Mouse (Mus musculus) heart, postnatal 0 days (tissue): ENCODE results near the gene Cabin1. TPM values are rescaled to one million over a fixed set of nuclear protein-coding genes. Genes with fewer than 3 reads are reported as not detected.
A peak's percentile ranks its signal among the peaks of the same experiment; 100 is the strongest.

Source experiments
- ATAC-seq: fragments of 200-750 bp; cut with Nextera tagmentation; 2 replicates; pipeline ENCODE4 v1.8.0; 2017; ENCODE audit warnings: low read depth, moderate number of reproducible peaks, moderate library complexity; ENCODE audit not compliant: insufficient read depth
- DNase-seq: peaks from one replicate; pipeline ENCODE4 v3.0.0-alpha.2; 2016; ENCODE audit warnings: low spot score
- H3K27ac ChIP-seq: fragments of 300-500 bp; sonication (generic); 2 replicates; pipeline ENCODE4 v1.5.1; 2014; ENCODE audit warnings: low read depth, mild to moderate bottlenecking
- H3K27me3 ChIP-seq: fragments of 300-500 bp; sonication (generic); 2 replicates; pipeline ENCODE4 v1.6.1; 2014; ENCODE audit warnings: low read length, mixed read lengths; ENCODE audit not compliant: control insufficient read depth, insufficient read depth
- H3K36me3 ChIP-seq: fragments of 300-500 bp; sonication (generic); replicated peaks from 2 replicates; pipeline ENCODE4 v1.6.1; 2014; ENCODE audit warnings: low read length, mixed read lengths; ENCODE audit not compliant: control insufficient read depth, insufficient read depth
- H3K4me1 ChIP-seq: fragments of 300-500 bp; sonication (generic); 2 replicates; pipeline ENCODE4 v1.6.1; 2014; ENCODE audit warnings: antibody characterized with exemption; ENCODE audit not compliant: control insufficient read depth, insufficient read depth
- H3K4me2 ChIP-seq: fragments of 300-500 bp; sonication (generic); 2 replicates; pipeline ENCODE4 v1.6.1; 2014; ENCODE audit warnings: low read depth, mild to moderate bottlenecking, low read length, moderate library complexity
- H3K4me3 ChIP-seq: fragments of 300-500 bp; sonication (generic); 2 replicates; pipeline ENCODE4 v1.5.1; 2014; ENCODE audit warnings: low read depth, low read length
- H3K9ac ChIP-seq: fragments of 300-500 bp; sonication (generic); replicated peaks from 2 replicates; pipeline ENCODE4 v1.6.1; 2014; ENCODE audit warnings: low read depth, low read length, mixed read lengths
- H3K9me3 ChIP-seq: fragments of 300-500 bp; sonication (generic); replicated peaks from 2 replicates; pipeline ENCODE4 v1.6.1; 2016; ENCODE audit warnings: low read length; ENCODE audit not compliant: control insufficient read depth
- CTCF ChIP-seq: IDR thresholded peaks from 2 replicates; pipeline ENCODE4 v1.5.1; 2016; ENCODE audit warnings: antibody characterized with exemption, control low read depth, low read depth
- EP300 ChIP-seq: IDR thresholded peaks from 2 replicates; pipeline ENCODE4 v1.6.1; 2016; ENCODE audit warnings: antibody characterized with exemption, low read depth
- WGBS: fragments of 180-500 bp; shearing (Covaris S2); extraction: QIAGEN DNeasy Blood & Tissue Kit; methylation state at CpG from one replicate; pipeline ENCODE4 v1.1.7; 2014; 5-methylcytosine and 5-hydroxymethylcytosine counted together
- polyA plus RNA-seq: library from polyadenylated mRNA; unstranded; fragments of >200 nt; fragmentation: Nextera tagmentation; extraction: Ambion mirVana; gene quantifications from 2 replicates; pipeline ENCODE4 v1.2.1, GENCODE M21; 2015
- total RNA-seq: library from RNA; depleted of rRNA; stranded (reverse); fragments of >200 nt; gene quantifications from 2 replicates; pipeline ENCODE4 v1.2.3, GENCODE M21; 2014; ENCODE audit warnings: low replicate concordance

The Cabin1 gene
- total and polyA plus RNA-seq, 2 experiments from 2014 or later: 14.0 to 194 TPM

GRCm38 (mm10) chr10:75725449-75725848, 38.7 kb downstream of the Cabin1 start:
- Histone ChIP-seq H3K4me3 (no peak overlapping the region), H3K9ac (no peak overlapping the region), H3K9me3 (no peaks in the 10 kb centered on the region), H3K4me2 (no peak overlapping the region), H3K4me1 (no peaks in the 10 kb centered on the region), H3K27me3 (no peaks in the 10 kb centered on the region), H3K36me3 (peaks cover 95% of the 10 kb centered on the region), H3K27ac (no peak overlapping the region)
- DNase-seq (no peak), ATAC-seq (no peak)
- TF ChIP-seq EP300: no peak
- TF ChIP-seq CTCF: no peak
- WGBS: 92% methylated on average over 7 of the region's 7 CpGs

- Histone ChIP-seq H3K36me3 (peaks cover 94% of the 10 kb centered on the region), H3K4me2 (no peak overlapping the region), H3K9ac (no peak overlapping the region), H3K4me1 (no peaks in the 10 kb centered on the region), H3K27me3 (no peaks in the 10 kb centered on the region), H3K27ac (no peak overlapping the region), H3K9me3 (no peaks in the 10 kb centered on the region), H3K4me3 (no peak overlapping the region)
- DNase-seq: no peak
- 79% methylated on average over 5 of the region's 5 CpGs for WGBS
- ATAC-seq: no peak
- TF ChIP-seq CTCF (0 out of 2 replicates have a peak, but pooled peaks have one; percentile 16), EP300 (no peak)
Measured at GRCm38 (mm10) chr10:75720215-75720614, 43.9 kb downstream of the Cabin1 start.

DNA sequence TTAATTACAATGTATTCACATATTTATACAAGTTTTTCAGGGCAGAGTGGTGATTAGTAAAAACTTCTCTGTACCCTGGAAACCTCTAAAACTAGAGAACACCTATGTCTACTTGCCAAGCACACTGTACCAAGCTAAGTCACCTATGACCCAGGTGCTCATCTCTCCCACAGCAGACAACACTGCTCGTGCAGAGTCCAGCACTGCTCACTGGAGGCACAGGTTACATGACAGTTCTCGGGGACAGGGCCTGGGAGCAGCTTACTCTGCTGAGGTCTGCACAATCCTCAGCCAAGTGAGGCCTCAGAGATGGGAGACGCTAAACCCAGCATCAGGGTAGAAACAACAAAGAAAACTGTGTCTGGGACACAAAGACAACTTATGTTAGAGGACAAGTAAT, 49.3 kb downstream of the Cabin1 start:
- ATAC-seq (no peak), DNase-seq (no peak)
- H3K4me2 ChIP-seq: no peak overlapping the region
- H3K4me1 ChIP-seq: no peaks in the 10 kb centered on the region
- H3K27ac ChIP-seq: no peak overlapping the region
- WGBS: 83% methylated on average over 3 of the region's 3 CpGs
- H3K27me3 ChIP-seq: no peaks in the 10 kb centered on the region
- H3K9me3 ChIP-seq: no peaks in the 10 kb centered on the region
- no peak for TF ChIP-seq CTCF
- no peak for TF ChIP-seq EP300
- peaks cover 88% of the 10 kb centered on the region for H3K36me3 ChIP-seq
- no peak overlapping the region for H3K4me3 ChIP-seq
- no peak overlapping the region for H3K9ac ChIP-seq

GRCm38 (mm10) chr10:75713026-75713425, 51.1 kb downstream of the Cabin1 start:
- Histone ChIP-seq H3K9me3 (no peaks in the 10 kb centered on the region), H3K9ac (no peak overlapping the region), H3K27me3 (no peaks in the 10 kb centered on the region), H3K36me3 (peaks cover 73% of the 10 kb centered on the region), H3K4me1 (no peaks in the 10 kb centered on the region), H3K4me2 (no peak overlapping the region), H3K4me3 (no peak overlapping the region), H3K27ac (no peak overlapping the region)
- no peak for DNase-seq
- TF ChIP-seq CTCF: no peak
- no peak for TF ChIP-seq EP300
- ATAC-seq: no peak
- 95% methylated on average over 11 of the region's 11 CpGs for WGBS

- peaks cover 48% of the 10 kb centered on the region for H3K36me3 ChIP-seq
- no peak overlapping the region for H3K9ac ChIP-seq
- H3K27me3 ChIP-seq: no peaks in the 10 kb centered on the region
- WGBS: 81% methylated on average over 2 of the region's 2 CpGs
- no peak overlapping the region for H3K27ac ChIP-seq
- DNase-seq (no peak), ATAC-seq (no peak)
- TF ChIP-seq CTCF (no peak), EP300 (no peak)
- no peak overlapping the region for H3K4me3 ChIP-seq
- H3K4me1 ChIP-seq: peaks cover 3% of the 10 kb centered on the region; the same call in 1 of the 2 replicates
- no peaks in the 10 kb centered on the region for H3K9me3 ChIP-seq
- H3K4me2 ChIP-seq: no peak overlapping the region
Measured at GRCm38 (mm10) chr10:75710210-75710609, 53.9 kb downstream of the Cabin1 start.

DNA sequence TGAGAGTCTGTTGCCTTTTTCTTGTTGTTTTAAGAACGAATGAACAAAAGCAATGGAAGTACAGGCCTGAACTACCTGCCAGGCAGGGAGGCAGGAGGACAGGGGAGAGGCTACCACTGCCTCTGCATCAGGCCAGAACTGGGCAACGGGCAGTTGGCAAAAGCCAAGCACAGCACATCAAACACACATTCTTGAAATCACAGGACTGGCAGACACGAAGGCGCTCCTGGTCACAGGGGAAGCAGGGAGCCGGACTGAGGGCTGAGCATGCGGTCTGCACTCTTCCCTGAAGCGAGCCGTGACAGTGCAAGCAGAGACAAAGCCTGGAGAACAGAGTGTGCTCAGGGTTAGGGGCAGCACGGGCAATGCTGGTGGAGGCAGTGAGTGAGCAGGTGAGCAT, 54.9 kb downstream of the Cabin1 start:
- Histone ChIP-seq H3K27ac (no peak overlapping the region), H3K4me1 (peaks cover 12% of the 10 kb centered on the region), H3K9me3 (no peaks in the 10 kb centered on the region), H3K4me3 (no peak overlapping the region), H3K36me3 (peaks cover 45% of the 10 kb centered on the region), H3K4me2 (no peak overlapping the region), H3K9ac (no peak overlapping the region), H3K27me3 (no peaks in the 10 kb centered on the region)
- TF ChIP-seq CTCF: no peak
- no peak for TF ChIP-seq EP300
- ATAC-seq (no peak), DNase-seq (no peak)
- 69% methylated on average over 9 of the region's 9 CpGs for WGBS
